Mouse (Mus musculus): ENCODE results near the gene Bcl2l14. TPM values are rescaled to one million over a fixed set of nuclear protein-coding genes. Genes with fewer than 3 reads are reported as not detected.

Bcl2l14 gene
- total RNA-seq, 2 experiments from 2014 or later: 1.4 to 1.6 TPM

- ATAC-seq (replicated peaks; ENCODE audit: poor library complexity): no peak
These were observed 45.6 kb downstream of the Bcl2l14 start for GRCm38 (mm10) chr6:134441716-134442115.

- no peak for ATAC-seq (replicated peaks; ENCODE audit: poor library complexity)
These were observed 46.1 kb downstream of the Bcl2l14 start for GRCm38 (mm10) chr6:134442219-134442618.

GRCm38 (mm10) chr6:134443198-134443904 lies 47.2 kb downstream of the Bcl2l14 start:
- ATAC-seq (replicated peaks; ENCODE audit: poor library complexity): no peak

- no peak for ATAC-seq (replicated peaks; ENCODE audit: poor library complexity)
These were observed 47.8 kb downstream of the Bcl2l14 start for GRCm38 (mm10) chr6:134443925-134444324.

- no peak for ATAC-seq (replicated peaks; ENCODE audit: poor library complexity)
These were observed 52.3 kb downstream of the Bcl2l14 start for GRCm38 (mm10) chr6:134448451-134448850.

GRCm38 (mm10) chr6:134449958-134450357 lies 53.8 kb downstream of the Bcl2l14 start:
- no peak for ATAC-seq (replicated peaks; ENCODE audit: poor library complexity)

- ATAC-seq (replicated peaks; ENCODE audit: poor library complexity): no peak
These were observed 54.6 kb downstream of the Bcl2l14 start for GRCm38 (mm10) chr6:134450661-134451119.

GRCm38 (mm10) chr6:134454093-134454492 lies 58.0 kb downstream of the Bcl2l14 start:
- ATAC-seq (replicated peaks; ENCODE audit: poor library complexity): peak; percentile 83

GRCm38 (mm10) chr6:134458376-134458775 lies 62.3 kb downstream of the Bcl2l14 start:
- ATAC-seq (replicated peaks; ENCODE audit: poor library complexity): no peak

GRCm38 (mm10) chr6:134461175-134461574 lies 65.1 kb downstream of the Bcl2l14 start:
- ATAC-seq (replicated peaks; ENCODE audit: poor library complexity): peak; percentile 57

GRCm38 (mm10) chr6:134466671-134467229 lies 70.6 kb downstream of the Bcl2l14 start:
- ATAC-seq (replicated peaks; ENCODE audit: poor library complexity): no peak

GRCm38 (mm10) chr6:134469297-134469696 lies 73.2 kb downstream of the Bcl2l14 start:
- ATAC-seq (replicated peaks; ENCODE audit: poor library complexity): no peak

GRCm38 (mm10) chr6:134470857-134471256 lies 74.7 kb downstream of the Bcl2l14 start:
- ATAC-seq (replicated peaks; ENCODE audit: poor library complexity): peak; percentile 91

GRCm38 (mm10) chr6:134473143-134473561 lies 77.0 kb downstream of the Bcl2l14 start:
- no peak for ATAC-seq (replicated peaks; ENCODE audit: poor library complexity)

GRCm38 (mm10) chr6:134479481-134479880 lies 83.4 kb downstream of the Bcl2l14 start:
- ATAC-seq (replicated peaks; ENCODE audit: poor library complexity): no peak

GRCm38 (mm10) chr6:134486318-134486717 lies 90.2 kb downstream of the Bcl2l14 start:
- ATAC-seq (replicated peaks; ENCODE audit: poor library complexity): no peak

Other genes with a start within 250 kb of the Bcl2l14 start
- gene Lrp6, start 170.6 kb downstream of the Bcl2l14 start, total RNA-seq (2015): 24.4 and 33.8 TPM in 2 replicates
- gene Lrp6, start 170.6 kb downstream of the Bcl2l14 start, total RNA-seq (2017): 32.4 and 33.2 TPM in 2 replicates
- 7.3 and 8.1 TPM in 2 replicates for gene Mansc1, start 236.2 kb downstream of the Bcl2l14 start, total RNA-seq (2015)
- 2.7 and 3.3 TPM in 2 replicates for gene Mansc1, start 236.2 kb downstream of the Bcl2l14 start, total RNA-seq (2017)
- 11.5 and 12.8 TPM in 2 replicates for gene Borcs5, start 243.2 kb downstream of the Bcl2l14 start, total RNA-seq (2015)
- gene Borcs5, start 243.2 kb downstream of the Bcl2l14 start, total RNA-seq (2017): 8.3 and 8.7 TPM in 2 replicates